Mouse (Mus musculus): Measurements from ENCODE around the gene Pitpnm3.

- TF ChIP-seq CTCF (IDR thresholded peaks at IDR 0.05; ENCODE audit: low read depth): no peak
- TF ChIP-seq EP300 (IDR thresholded peaks at IDR 0.05; ENCODE audit: low read depth): no peak
These were observed 74.4 kb downstream of the Pitpnm3 start for GRCm38 (mm10) chr11:72061093-72061620.

Measured in liver, embryonic 14.5 days (tissue).